In the genomic region with DNA sequence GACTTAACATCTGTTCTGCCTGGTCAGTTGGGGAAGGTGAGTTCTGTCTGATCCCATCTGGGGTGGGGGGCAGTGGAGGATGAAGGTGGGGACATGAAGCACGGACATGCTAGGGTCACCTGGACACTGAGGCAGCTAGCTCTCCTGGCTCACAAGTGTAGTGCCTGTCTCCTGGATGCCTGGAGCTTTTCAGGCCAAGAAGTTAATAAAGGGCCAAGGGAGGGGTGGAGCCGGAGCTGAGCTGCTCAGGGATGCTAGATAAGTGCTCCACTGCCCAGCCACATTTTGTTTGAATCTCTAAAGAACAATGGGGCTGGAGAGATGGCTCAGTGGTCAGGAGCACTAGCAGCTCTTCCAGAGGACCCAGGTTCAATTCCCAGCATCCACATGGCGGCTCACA, we compare ENCODE assay signal across 24 mouse cellular contexts.
"Had no signal": no experiment of that assay in that cellular context is flagged by ENCODE, and none has a peak within 500 bp of the region (broad histone marks: within the 10 kb centered on the region; RNA-seq: fewer than 3 reads in every experiment).

No protein-coding gene starts in this region.

- ATAC-seq: hindbrain, postnatal 0 days; intestine, embryonic 15.5 days; intestine, postnatal 0 days; liver, embryonic 12.5 days had no signal

- H3K4me3 ChIP-seq: heart, adult 2 months; heart, embryonic 13.5 days; heart, embryonic 15.5 days; hindbrain, embryonic 13.5 days; hindbrain, embryonic 15.5 days; intestine, embryonic 15.5 days; layer of hippocampus, adult 2 months; limb, embryonic 13.5 days; limb, embryonic 15.5 days; liver, embryonic 12.5 days had no signal

- H3K9me3 ChIP-seq: heart, embryonic 13.5 days; heart, embryonic 15.5 days; hindbrain, embryonic 13.5 days; hindbrain, embryonic 15.5 days; intestine, embryonic 15.5 days; limb, embryonic 13.5 days; limb, embryonic 15.5 days; liver, embryonic 12.5 days had no signal

- H3K36me3 ChIP-seq: heart, embryonic 13.5 days; heart, embryonic 15.5 days; hindbrain, embryonic 13.5 days; hindbrain, embryonic 15.5 days; intestine, embryonic 15.5 days; limb, embryonic 13.5 days; limb, embryonic 15.5 days; liver, embryonic 12.5 days had no signal

- DNase-seq: gastrocnemius, postnatal 14 days; gastrocnemius, postnatal 36 days; heart, adult 11 months; heart, adult 2 months; heart, postnatal 14 days; heart, postnatal 36 days; kidney, adult 18-20 months; kidney, adult 8-10 months; kidney, postnatal 10 days; kidney, postnatal 25 days; kidney, postnatal 4 days; layer of hippocampus, postnatal 36 days; left cerebral cortex, postnatal 4 days had no signal

- H3K4me1 ChIP-seq: heart, embryonic 13.5 days; heart, embryonic 15.5 days; intestine, embryonic 15.5 days; liver, embryonic 12.5 days had no signal

- H3K27me3 ChIP-seq: hindbrain, embryonic 13.5 days; hindbrain, embryonic 15.5 days; intestine, embryonic 15.5 days had no signal
